Mouse (Mus musculus): ENCODE data around the gene Acad8. TPM values are rescaled to one million over a fixed set of nuclear protein-coding genes. Genes with fewer than 3 reads are reported as not detected.

Acad8 gene
- polyA plus RNA-seq (2014; fragmentation: Illumina TruSeq; extraction: RNeasy Lipid Tissue Mini Kit (QIAGEN cat#74804); ENCODE audit: low replicate concordance), result 10.7 TPM

GRCm38 (mm10) chr9:26999461-27000395 is at the start of gene Acad8, which contains the start of gene Thyn1:
Gene Acad8 (minus strand): TSS chr9:26999566.
Gene Thyn1 (plus strand): TSS chr9:26999710.

GRCm38 (mm10) chr9:27029828-27030762 is 30.7 kb upstream of the Acad8 start, which contains the start of the genes Vps26b and Ncapd3:
Gene Vps26b (minus strand): TSS chr9:27030065.
Gene Ncapd3 (plus strand): TSS chr9:27030175.

Other genes starting within 250 kb of the Acad8 start
- 1.5 TPM for gene Glb1l2, start 193.1 kb downstream of the Acad8 start, polyA plus RNA-seq (2014; fragmentation: Illumina TruSeq; extraction: RNeasy Lipid Tissue Mini Kit (QIAGEN cat#74804); ENCODE audit: low replicate concordance)
- gene Glb1l3, start 138.7 kb downstream of the Acad8 start, polyA plus RNA-seq (2014; fragmentation: Illumina TruSeq; extraction: RNeasy Lipid Tissue Mini Kit (QIAGEN cat#74804); ENCODE audit: low replicate concordance), result not detected
- not detected for gene Gm1110, start 76.5 kb downstream of the Acad8 start, polyA plus RNA-seq (2014; fragmentation: Illumina TruSeq; extraction: RNeasy Lipid Tissue Mini Kit (QIAGEN cat#74804); ENCODE audit: low replicate concordance)
- 34.0 TPM for gene Thyn1, start 144 bp upstream of the Acad8 start, polyA plus RNA-seq (2014; fragmentation: Illumina TruSeq; extraction: RNeasy Lipid Tissue Mini Kit (QIAGEN cat#74804); ENCODE audit: low replicate concordance)
- gene Vps26b, start 30.5 kb upstream of the Acad8 start, polyA plus RNA-seq (2014; fragmentation: Illumina TruSeq; extraction: RNeasy Lipid Tissue Mini Kit (QIAGEN cat#74804); ENCODE audit: low replicate concordance), result 24.5 TPM
- 29.7 TPM for gene Ncapd3, start 30.6 kb upstream of the Acad8 start, polyA plus RNA-seq (2014; fragmentation: Illumina TruSeq; extraction: RNeasy Lipid Tissue Mini Kit (QIAGEN cat#74804); ENCODE audit: low replicate concordance)
- 6.5 TPM for gene Jam3, start 155.9 kb upstream of the Acad8 start, polyA plus RNA-seq (2014; fragmentation: Illumina TruSeq; extraction: RNeasy Lipid Tissue Mini Kit (QIAGEN cat#74804); ENCODE audit: low replicate concordance)